Mouse (Mus musculus) left cerebral cortex, adult 9 months (tissue): ENCODE measurements around the gene Sft2d2.

Experiments used
- DNase-seq, 2 experiments: peaks; one replicate each; pipeline ENCODE4 v3.0.0; 2022; ENCODE audit warnings: low spot score in 2 of 2

The Sft2d2 gene

GRCm38 (mm10) chr1:165193880-165194661, at the start of gene Sft2d2:
Sft2d2 (minus strand) TSS chr1:165194438.
- peak in 1 of 2 experiments; percentile 62 for DNase-seq

- DNase-seq: peak; percentile 94 to 98
Measured at GRCm38 (mm10) chr1:165236321-165237298, 42.4 kb upstream of the Sft2d2 start, which contains the start of gene Tiprl. Tiprl (minus strand) TSS chr1:165236996.

GRCm38 (mm10) chr1:165235846-165236245, 41.6 kb upstream of the Sft2d2 start:
- no peak for DNase-seq

GRCm38 (mm10) chr1:165233806-165234205, 39.6 kb upstream of the Sft2d2 start:
- no peak for DNase-seq

GRCm38 (mm10) chr1:165230691-165231090, 36.5 kb upstream of the Sft2d2 start:
- no peak for DNase-seq

- no peak for DNase-seq
Measured at GRCm38 (mm10) chr1:165229577-165229976, 35.3 kb upstream of the Sft2d2 start.

GRCm38 (mm10) chr1:165217023-165217589, 22.9 kb upstream of the Sft2d2 start:
- DNase-seq: no peak

GRCm38 (mm10) chr1:165215831-165216230, 21.6 kb upstream of the Sft2d2 start:
- no peak for DNase-seq

GRCm38 (mm10) chr1:165205591-165205990, 11.4 kb upstream of the Sft2d2 start:
- no peak for DNase-seq

GRCm38 (mm10) chr1:165203488-165204035, 9.3 kb upstream of the Sft2d2 start:
- no peak for DNase-seq

GRCm38 (mm10) chr1:165201445-165202012, 7.3 kb upstream of the Sft2d2 start:
- no peak for DNase-seq

GRCm38 (mm10) chr1:165200748-165201147, 6.5 kb upstream of the Sft2d2 start:
- DNase-seq: no peak

GRCm38 (mm10) chr1:165199639-165200038, 5.4 kb upstream of the Sft2d2 start:
- no peak for DNase-seq

- DNase-seq: no peak
Measured at GRCm38 (mm10) chr1:165198951-165199350, 4.7 kb upstream of the Sft2d2 start.

- DNase-seq: no peak
Measured at GRCm38 (mm10) chr1:165197875-165198274, 3.6 kb upstream of the Sft2d2 start.

- DNase-seq: no peak
Measured at GRCm38 (mm10) chr1:165195396-165195960, 1.2 kb upstream of the Sft2d2 start.

GRCm38 (mm10) chr1:165194662-165195013, 400 bp upstream of the Sft2d2 start:
- no peak for DNase-seq

- no peak for DNase-seq
Measured at GRCm38 (mm10) chr1:165193426-165193825, 812 bp downstream of the Sft2d2 start.

- no peak for DNase-seq
Measured at GRCm38 (mm10) chr1:165192714-165193264, 1.4 kb downstream of the Sft2d2 start.

GRCm38 (mm10) chr1:165192102-165192501, 2.1 kb downstream of the Sft2d2 start:
- no peak for DNase-seq

GRCm38 (mm10) chr1:165191611-165192010, 2.6 kb downstream of the Sft2d2 start:
- no peak for DNase-seq
